Mouse (Mus musculus): ENCODE results near the gene Rpl31.
A peak's percentile ranks its signal among the peaks of the same experiment; 100 is the strongest.

Rpl31 gene

DNA sequence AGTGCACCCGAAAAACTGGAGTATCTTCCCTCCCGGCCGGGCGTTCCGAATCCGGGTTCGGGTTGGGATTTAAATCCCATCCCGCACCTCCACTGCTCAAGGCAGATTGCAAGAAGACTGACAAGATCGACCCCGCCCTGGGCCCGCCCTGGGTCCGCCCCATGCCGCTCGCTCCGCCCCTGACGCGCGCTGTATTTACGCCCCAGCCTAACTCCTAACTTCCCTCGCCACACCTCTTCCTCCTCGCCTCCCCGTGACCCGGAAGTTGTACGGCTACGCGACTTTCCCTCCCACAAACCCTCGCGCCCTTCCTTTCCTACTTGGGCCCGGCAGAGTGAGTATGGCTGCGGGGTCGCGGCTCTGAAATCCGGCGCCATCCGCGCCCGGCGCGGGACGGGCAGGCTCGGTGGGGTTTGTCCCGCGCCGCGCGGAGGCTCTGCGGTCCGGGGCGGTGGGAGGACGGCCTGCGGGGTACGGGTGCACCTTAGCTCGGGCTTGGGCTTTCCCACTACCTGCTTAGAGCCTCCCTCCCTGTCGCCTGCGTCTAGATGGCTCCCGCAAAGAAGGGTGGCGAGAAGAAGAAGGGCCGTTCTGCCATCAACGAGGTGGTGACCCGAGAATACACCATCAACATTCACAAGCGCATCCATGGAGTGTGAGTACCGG, at the start of gene Rpl31:
Rpl31 (plus strand) TSS at position 242 of the 666 bp plus-strand sequence.
- peak; percentile 97 for DNase-seq (ENCODE audit: low spot score)

DNA sequence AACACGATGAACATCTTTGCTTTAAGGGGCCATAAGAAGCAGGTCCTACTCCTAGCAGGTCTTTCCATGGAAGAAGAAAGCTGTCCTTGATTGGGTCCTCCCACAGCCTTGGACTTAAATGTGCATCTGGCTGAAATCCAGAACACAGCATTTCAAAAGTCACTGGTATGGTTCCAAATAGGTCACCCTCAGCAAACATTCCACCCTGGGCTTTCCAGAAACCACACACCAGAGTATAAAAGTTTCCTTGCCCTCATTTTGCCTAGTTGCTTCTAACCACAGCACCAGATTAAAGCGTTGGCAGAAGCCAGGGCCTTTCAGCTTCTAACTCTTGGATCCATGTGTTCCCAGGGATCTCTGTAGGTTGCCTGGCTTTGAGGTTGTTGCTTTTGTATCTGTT, 49.7 kb upstream of the Rpl31 start:
- DNase-seq (ENCODE audit: low spot score) = no peak

- no peak for DNase-seq (ENCODE audit: low spot score)
Observed at GRCm38 (mm10) chr1:39318870-39319269, 48.8 kb upstream of the Rpl31 start.

GRCm38 (mm10) chr1:39321954-39322353, 45.7 kb upstream of the Rpl31 start:
- DNase-seq (ENCODE audit: low spot score) = no peak

- no peak for DNase-seq (ENCODE audit: low spot score)
Observed at GRCm38 (mm10) chr1:39325228-39325627, 42.4 kb upstream of the Rpl31 start.

DNA sequence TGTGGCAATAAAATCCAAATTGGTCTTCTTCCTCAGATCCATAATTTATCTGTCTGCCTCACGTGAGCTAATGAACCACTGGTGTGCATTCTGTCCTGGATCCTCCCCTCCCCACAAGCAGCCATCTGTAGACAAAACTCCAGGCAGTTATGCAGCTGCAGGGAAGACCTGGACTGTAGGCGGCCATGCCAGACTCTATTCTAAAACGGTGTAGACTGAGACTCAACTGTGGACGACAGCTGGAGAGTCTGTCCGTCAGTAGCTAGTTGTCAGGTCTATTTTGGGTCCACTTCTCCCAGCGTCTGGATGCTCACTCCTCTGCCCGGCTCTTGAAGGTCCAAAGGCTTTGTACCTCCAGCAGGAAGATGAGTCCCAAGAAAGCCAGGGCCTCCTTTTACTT, 40.1 kb upstream of the Rpl31 start:
- no peak for DNase-seq (ENCODE audit: low spot score)

DNA sequence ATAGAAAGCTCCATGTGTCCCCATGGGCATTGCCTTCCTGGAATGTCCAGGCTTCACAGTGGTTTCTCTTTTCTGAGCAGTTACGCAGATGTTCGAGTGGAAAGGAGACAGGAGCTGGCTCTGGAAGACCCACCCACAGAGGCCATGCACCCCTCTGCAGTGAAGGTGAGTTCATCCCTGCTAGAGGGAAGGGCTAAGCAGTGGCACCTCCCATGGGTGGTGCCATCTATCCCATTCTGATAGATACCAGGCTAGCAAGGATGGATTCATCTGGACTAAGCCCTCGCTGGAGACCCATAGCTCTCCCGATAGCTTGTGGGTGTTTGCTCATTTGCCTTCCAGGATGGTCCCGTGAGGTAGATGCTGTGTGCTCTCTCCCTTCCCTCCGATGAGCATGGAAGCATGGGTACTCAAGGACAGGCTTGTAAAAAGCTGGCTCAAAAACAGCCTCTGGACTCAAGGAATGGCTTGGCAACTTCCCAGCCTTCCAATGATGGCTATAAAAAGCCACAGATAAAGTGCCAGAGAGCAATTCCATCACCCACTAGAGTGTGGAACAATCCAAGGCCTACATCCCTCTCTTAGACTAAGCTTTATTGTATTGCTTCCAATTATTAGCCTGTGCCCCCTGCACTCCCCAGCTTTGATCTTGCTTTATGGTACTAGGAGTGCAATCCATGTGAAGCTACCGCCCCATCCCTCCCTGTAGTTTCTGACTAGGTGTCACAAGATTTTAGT, 36.6 kb upstream of the Rpl31 start:
- DNase-seq (ENCODE audit: low spot score) = no peak

DNA sequence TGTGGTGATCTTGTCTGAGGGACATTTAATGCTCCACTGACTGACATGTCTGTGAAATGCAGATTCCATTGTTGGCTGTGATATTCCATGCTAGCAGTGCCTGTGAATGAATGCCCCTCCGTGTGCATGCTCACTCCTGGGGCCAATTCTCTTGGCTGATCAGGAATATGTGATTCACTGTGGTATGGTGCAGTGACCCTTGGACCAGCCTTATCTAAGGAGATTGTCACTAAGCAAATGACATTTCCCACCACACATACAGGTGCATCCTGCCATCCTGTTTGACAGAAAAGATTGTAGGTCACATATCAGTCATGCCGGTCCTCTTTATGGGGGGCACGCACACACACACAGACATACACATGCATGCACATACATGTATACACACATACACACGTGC, 35.2 kb upstream of the Rpl31 start:
- no peak for DNase-seq (ENCODE audit: low spot score)

- DNase-seq (ENCODE audit: low spot score) = no peak
Observed at GRCm38 (mm10) chr1:39335561-39336196, 32.0 kb upstream of the Rpl31 start.

- no peak for DNase-seq (ENCODE audit: low spot score)
Observed at GRCm38 (mm10) chr1:39336788-39337187, 30.9 kb upstream of the Rpl31 start.

DNA sequence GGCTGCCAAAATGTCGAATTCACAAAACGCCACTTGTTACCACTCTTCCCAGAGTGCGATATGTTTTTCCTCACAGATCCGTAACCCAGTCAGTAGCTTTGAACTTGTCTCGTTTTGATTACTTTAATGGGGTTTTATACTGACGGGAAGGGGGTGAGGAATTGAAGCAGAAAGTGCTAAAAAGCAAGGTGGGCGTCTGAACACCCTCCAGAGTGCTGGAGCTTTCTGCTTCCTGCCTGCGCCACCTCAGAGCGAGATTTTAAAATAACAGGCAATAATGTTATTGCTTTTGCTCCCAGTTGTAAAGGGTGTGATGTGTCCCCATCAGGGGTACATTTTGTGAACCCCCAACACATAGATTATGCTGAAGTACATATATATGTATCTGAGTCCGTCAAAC, 28.8 kb upstream of the Rpl31 start:
- no peak for DNase-seq (ENCODE audit: low spot score)

- no peak for DNase-seq (ENCODE audit: low spot score)
Observed at GRCm38 (mm10) chr1:39339455-39339854, 28.2 kb upstream of the Rpl31 start.

GRCm38 (mm10) chr1:39340156-39340555, 27.5 kb upstream of the Rpl31 start:
- no peak for DNase-seq (ENCODE audit: low spot score)

GRCm38 (mm10) chr1:39340647-39341046, 27.0 kb upstream of the Rpl31 start:
- DNase-seq (ENCODE audit: low spot score) = peak; percentile 56

DNA sequence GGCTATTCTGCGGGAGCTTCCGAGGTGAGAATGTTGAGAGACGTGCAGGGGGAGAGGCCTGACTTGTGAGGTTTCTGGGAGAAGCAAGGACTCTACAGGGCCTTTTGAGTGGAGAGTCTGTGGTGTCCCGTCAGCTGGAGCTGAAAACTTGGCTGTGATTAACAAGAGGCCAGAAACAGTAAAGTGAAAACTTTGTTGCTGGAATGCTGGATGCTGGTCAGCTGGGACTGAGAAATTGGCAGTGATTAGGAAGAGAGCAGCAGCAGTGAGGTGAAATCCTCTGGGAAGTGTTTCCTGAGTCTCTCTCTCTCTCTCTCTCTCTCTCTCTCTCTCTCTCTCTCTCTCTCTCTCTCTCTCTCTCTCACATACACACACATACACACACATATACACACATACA, 25.8 kb upstream of the Rpl31 start:
- no peak for DNase-seq (ENCODE audit: low spot score)

GRCm38 (mm10) chr1:39343242-39343641, 24.4 kb upstream of the Rpl31 start:
- no peak for DNase-seq (ENCODE audit: low spot score)

GRCm38 (mm10) chr1:39344981-39345600, 22.6 kb upstream of the Rpl31 start:
- DNase-seq (ENCODE audit: low spot score) = peak; percentile 12

GRCm38 (mm10) chr1:39349001-39349400, 18.6 kb upstream of the Rpl31 start:
- no peak for DNase-seq (ENCODE audit: low spot score)

DNA sequence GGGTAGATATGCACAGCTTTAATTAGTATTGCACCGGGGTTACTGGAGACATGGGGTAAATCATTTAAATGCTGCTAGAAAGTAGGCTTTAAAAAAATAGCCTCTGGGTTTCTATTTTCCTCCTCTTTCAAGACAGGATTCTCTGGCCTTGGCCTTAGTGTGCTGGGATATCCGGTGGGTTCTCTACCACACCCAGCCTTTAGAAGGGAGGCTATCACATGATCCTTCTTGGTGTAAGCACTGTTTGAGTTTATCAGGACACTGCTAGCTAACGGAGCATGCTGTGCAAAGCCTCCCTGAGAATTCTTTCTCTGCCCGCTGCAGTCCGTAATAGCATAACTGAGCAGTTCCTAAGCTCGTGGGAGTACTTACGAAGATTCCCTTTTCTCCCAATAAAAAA, 18.2 kb upstream of the Rpl31 start:
- DNase-seq (ENCODE audit: low spot score) = no peak

GRCm38 (mm10) chr1:39361754-39362514, 5.7 kb upstream of the Rpl31 start:
- DNase-seq (ENCODE audit: low spot score) = no peak

GRCm38 (mm10) chr1:39362515-39362893, 5.1 kb upstream of the Rpl31 start:
- DNase-seq (ENCODE audit: low spot score) = no peak

DNA sequence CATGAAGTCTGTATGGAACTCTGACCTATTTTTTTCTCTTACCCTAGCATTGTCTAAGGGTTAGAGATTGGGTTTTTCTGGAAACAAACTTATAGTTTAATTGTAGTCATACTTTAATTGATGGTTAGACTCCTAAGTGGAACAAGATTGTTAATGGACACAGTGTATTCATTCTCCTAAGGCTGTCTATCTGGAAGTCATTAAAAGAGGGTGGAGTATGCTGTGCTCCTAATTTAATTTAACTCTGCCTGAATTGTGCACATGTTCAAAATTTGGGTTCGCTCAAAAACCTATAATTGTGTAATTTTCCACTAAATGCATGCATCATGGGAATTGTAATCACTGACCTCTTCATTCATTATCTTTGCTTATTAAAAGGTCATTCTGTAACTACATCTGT, 2.1 kb upstream of the Rpl31 start:
- DNase-seq (ENCODE audit: low spot score) = no peak

Data from T-cell, adult 2 months (primary cell).